Mouse (Mus musculus) liver, embryonic 16.5 days (tissue): ENCODE measurements around the gene Synpo2. TPM values are rescaled to one million over a fixed set of nuclear protein-coding genes. Genes with fewer than 3 reads are reported as not detected.

Experiments
- ATAC-seq: fragments of 200-750 bp; cut with Nextera tagmentation; 2 replicates; pipeline ENCODE4 v1.8.0; 2017; ENCODE audit warnings: low read depth, mild to moderate bottlenecking, moderate number of reproducible peaks, moderate library complexity
- H3K27ac ChIP-seq: fragments of 300-500 bp; sonication (generic); 2 replicates; pipeline ENCODE4 v1.5.1; 2014; ENCODE audit warnings: mild to moderate bottlenecking, low read length
- H3K27me3 ChIP-seq: fragments of 300-500 bp; sonication (generic); 2 replicates; pipeline ENCODE4 v1.6.1; 2014; ENCODE audit warnings: low read depth, low read length, mixed read lengths; ENCODE audit not compliant: control insufficient read depth, insufficient read depth
- H3K36me3 ChIP-seq: fragments of 300-500 bp; sonication (generic); 2 replicates; pipeline ENCODE4 v1.6.1; 2014; ENCODE audit warnings: mild to moderate bottlenecking; ENCODE audit not compliant: control insufficient read depth, insufficient read depth
- H3K4me1 ChIP-seq: fragments of 300-500 bp; sonication (generic); 2 replicates; pipeline ENCODE4 v1.6.1; 2014; ENCODE audit warnings: low read depth, low read length, mixed read lengths; ENCODE audit not compliant: control insufficient read depth
- H3K4me2 ChIP-seq: fragments of 300-500 bp; sonication (generic); 2 replicates; pipeline ENCODE4 v1.6.1; 2014; ENCODE audit warnings: low read depth, low read length, mixed read lengths
- H3K4me3 ChIP-seq: fragments of 300-500 bp; sonication (generic); 2 replicates; pipeline ENCODE4 v1.5.1; 2014; ENCODE audit warnings: low read depth, mild to moderate bottlenecking, low read length
- H3K9ac ChIP-seq: fragments of 300-500 bp; sonication (generic); 2 replicates; pipeline ENCODE4 v1.6.1; 2014; ENCODE audit warnings: low read depth, low read length
- H3K9me3 ChIP-seq: fragments of 300-500 bp; sonication (generic); replicated peaks from 2 replicates; pipeline ENCODE4 v1.6.1; 2016; ENCODE audit warnings: low read length; ENCODE audit not compliant: control insufficient read depth
- WGBS: fragments of 180-500 bp; shearing (Covaris S2); extraction: QIAGEN DNeasy Blood & Tissue Kit; methylation state at CpG from one replicate; pipeline ENCODE4 v1.1.7; 2014; ENCODE audit not compliant: insufficient replicate concordance; 5-methylcytosine and 5-hydroxymethylcytosine counted together
- polyA plus RNA-seq: library from polyadenylated mRNA; unstranded; fragments of >200 nt; fragmentation: Nextera tagmentation; extraction: Ambion mirVana; gene quantifications from 2 replicates; pipeline ENCODE4 v1.2.1, GENCODE M21; 2015

The Synpo2 gene
- polyA plus RNA-seq, 1 experiment from 2014 or later, result 0.48 TPM

- Histone ChIP-seq H3K36me3 (no peaks in the 10 kb centered on the region), H3K4me3 (no peak overlapping the region), H3K4me2 (no peak overlapping the region), H3K27me3 (no peaks in the 10 kb centered on the region), H3K9ac (no peak overlapping the region), H3K9me3 (no peaks in the 10 kb centered on the region), H3K4me1 (no peaks in the 10 kb centered on the region), H3K27ac (no peak overlapping the region)
- no peak for ATAC-seq
- WGBS, result 69% methylated on average over 21 of the region's 21 CpGs
Measured at GRCm38 (mm10) chr3:123122151-123123030, 113.6 kb downstream of the Synpo2 start.

- no peak overlapping the region for H3K9ac ChIP-seq
- H3K4me3 ChIP-seq, result no peak overlapping the region
- no peaks in the 10 kb centered on the region for H3K27me3 ChIP-seq
- H3K4me2 ChIP-seq, result no peak overlapping the region
- no peaks in the 10 kb centered on the region for H3K9me3 ChIP-seq
- no peaks in the 10 kb centered on the region for H3K36me3 ChIP-seq
- no peaks in the 10 kb centered on the region for H3K4me1 ChIP-seq
- H3K27ac ChIP-seq, result no peak overlapping the region
- 17% methylated on average over 16 of the region's 16 CpGs for WGBS
- no peak for ATAC-seq
Measured at GRCm38 (mm10) chr3:123116903-123117302, 119.0 kb downstream of the Synpo2 start.

GRCm38 (mm10) chr3:123115770-123116527, 120.0 kb downstream of the Synpo2 start:
- no peaks in the 10 kb centered on the region for H3K4me1 ChIP-seq
- H3K9me3 ChIP-seq, result no peaks in the 10 kb centered on the region
- H3K27me3 ChIP-seq, result no peaks in the 10 kb centered on the region
- H3K9ac ChIP-seq, result no peak overlapping the region
- H3K27ac ChIP-seq, result no peak overlapping the region
- ATAC-seq, result no peak
- no peaks in the 10 kb centered on the region for H3K36me3 ChIP-seq
- no peak overlapping the region for H3K4me3 ChIP-seq
- no peak overlapping the region for H3K4me2 ChIP-seq
- 9% methylated on average over 15 of the region's 15 CpGs for WGBS

GRCm38 (mm10) chr3:123114001-123114635, 121.8 kb downstream of the Synpo2 start:
- Histone ChIP-seq H3K9ac (no peak overlapping the region), H3K27ac (no peak overlapping the region), H3K36me3 (no peaks in the 10 kb centered on the region), H3K4me1 (no peaks in the 10 kb centered on the region), H3K4me2 (no peak overlapping the region), H3K27me3 (no peaks in the 10 kb centered on the region), H3K9me3 (no peaks in the 10 kb centered on the region), H3K4me3 (no peak overlapping the region)
- no peak for ATAC-seq
- WGBS, result 56% methylated on average over 21 of the region's 21 CpGs

GRCm38 (mm10) chr3:123112781-123113180, 123.2 kb downstream of the Synpo2 start:
- Histone ChIP-seq H3K4me3 (no peak overlapping the region), H3K4me1 (no peaks in the 10 kb centered on the region), H3K27ac (no peak overlapping the region), H3K9me3 (no peaks in the 10 kb centered on the region), H3K27me3 (no peaks in the 10 kb centered on the region), H3K36me3 (no peaks in the 10 kb centered on the region), H3K4me2 (no peak overlapping the region), H3K9ac (no peak overlapping the region)
- ATAC-seq, result no peak
- 80% methylated on average over 11 of the region's 11 CpGs for WGBS

- WGBS, result 71% methylated on average over 10 of the region's 10 CpGs
- no peaks in the 10 kb centered on the region for H3K9me3 ChIP-seq
- no peak overlapping the region for H3K4me2 ChIP-seq
- H3K36me3 ChIP-seq, result no peaks in the 10 kb centered on the region
- no peak overlapping the region for H3K9ac ChIP-seq
- ATAC-seq, result no peak
- H3K27ac ChIP-seq, result no peak overlapping the region
- H3K4me3 ChIP-seq, result no peak overlapping the region
- H3K4me1 ChIP-seq, result no peaks in the 10 kb centered on the region
- H3K27me3 ChIP-seq, result no peaks in the 10 kb centered on the region
Measured at GRCm38 (mm10) chr3:123111071-123111711, 124.8 kb downstream of the Synpo2 start.

- Histone ChIP-seq H3K36me3 (no peaks in the 10 kb centered on the region), H3K4me2 (no peak overlapping the region), H3K9ac (no peak overlapping the region), H3K4me3 (no peak overlapping the region), H3K27ac (no peak overlapping the region), H3K27me3 (no peaks in the 10 kb centered on the region), H3K4me1 (no peaks in the 10 kb centered on the region), H3K9me3 (no peaks in the 10 kb centered on the region)
- WGBS, result 53% methylated on average over 14 of the region's 14 CpGs
- no peak for ATAC-seq
Measured at GRCm38 (mm10) chr3:123107830-123108549, 128.0 kb downstream of the Synpo2 start.

- 59% methylated on average over 6 of the region's 6 CpGs for WGBS
- Histone ChIP-seq H3K36me3 (no peaks in the 10 kb centered on the region), H3K4me1 (no peaks in the 10 kb centered on the region), H3K27me3 (no peaks in the 10 kb centered on the region), H3K27ac (no peak overlapping the region), H3K9ac (no peak overlapping the region), H3K4me3 (no peak overlapping the region), H3K9me3 (no peaks in the 10 kb centered on the region), H3K4me2 (no peak overlapping the region)
- ATAC-seq, result peak; percentile 91
Measured at GRCm38 (mm10) chr3:123104325-123104724, 131.6 kb downstream of the Synpo2 start.
